Mouse (Mus musculus): Measurements from ENCODE around the gene Ddah1.

- TF ChIP-seq POLR2A (IDR thresholded peaks at IDR 0.05; ENCODE audit: borderline replicate concordance, extremely low read depth, insufficient read depth, insufficient read length, poor library complexity, severe bottlenecking) (no peak), CTCF (IDR thresholded peaks at IDR 0.05; ENCODE audit: borderline replicate concordance, extremely low read depth, insufficient read depth, insufficient read length) (peak; percentile 24; the same call in 1 of the 2 replicates)
Measured at GRCm38 (mm10) chr3:145938405-145939349, 180.2 kb downstream of the Ddah1 start.

Data from brain, embryonic 14.5 days (tissue).